Mouse (Mus musculus): ENCODE results near the gene Gm8300. TPM values are rescaled to one million over a fixed set of nuclear protein-coding genes. Genes with fewer than 3 reads are reported as not detected.
"Not testable (repeated sequence)": the region's sequence is repeated elsewhere in the genome, so short reads cannot be mapped to it uniquely, and the experiment has no call there.

Gene Gm8300
- not detected in 2 replicates for polyA plus RNA-seq (2016; fragmentation: Nextera tagmentation; extraction: Ambion mirVana)

DNA sequence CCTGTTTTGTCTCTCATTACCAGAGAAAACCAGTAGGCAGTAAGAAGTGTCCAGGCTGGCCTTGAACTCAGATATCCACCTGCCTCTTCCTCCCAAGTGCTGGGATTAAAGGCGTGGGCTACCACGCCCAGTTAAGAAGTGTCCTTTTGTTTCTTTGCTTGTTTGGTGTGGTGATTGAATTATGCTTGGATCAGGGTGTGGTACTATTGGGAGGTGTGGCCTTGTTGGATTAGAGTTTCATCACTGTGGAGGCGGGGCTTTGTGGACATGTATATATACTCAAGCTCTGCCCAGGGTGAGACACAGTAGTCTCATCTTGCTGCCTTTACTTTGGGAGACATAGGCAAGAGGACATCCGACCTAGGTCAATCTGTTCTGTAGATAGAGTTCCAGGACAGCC, at the start of gene Gm8300:
Gene Gm8300, plus strand, starts transcription at position 301 of the 400 bp plus-strand sequence.
- H3K4me3 ChIP-seq; H3K36me3 ChIP-seq (replicated peaks); H3K27me3 ChIP-seq (replicated peaks; ENCODE audit: low read depth, poor library complexity, severe bottlenecking); DNase-seq (ENCODE audit: low spot score); H3K4me1 ChIP-seq; H3K9me3 ChIP-seq; H3K27ac ChIP-seq (replicated peaks): not testable (repeated sequence)
- 85% methylated on average over 4 of the region's 4 CpGs for WGBS

DNA sequence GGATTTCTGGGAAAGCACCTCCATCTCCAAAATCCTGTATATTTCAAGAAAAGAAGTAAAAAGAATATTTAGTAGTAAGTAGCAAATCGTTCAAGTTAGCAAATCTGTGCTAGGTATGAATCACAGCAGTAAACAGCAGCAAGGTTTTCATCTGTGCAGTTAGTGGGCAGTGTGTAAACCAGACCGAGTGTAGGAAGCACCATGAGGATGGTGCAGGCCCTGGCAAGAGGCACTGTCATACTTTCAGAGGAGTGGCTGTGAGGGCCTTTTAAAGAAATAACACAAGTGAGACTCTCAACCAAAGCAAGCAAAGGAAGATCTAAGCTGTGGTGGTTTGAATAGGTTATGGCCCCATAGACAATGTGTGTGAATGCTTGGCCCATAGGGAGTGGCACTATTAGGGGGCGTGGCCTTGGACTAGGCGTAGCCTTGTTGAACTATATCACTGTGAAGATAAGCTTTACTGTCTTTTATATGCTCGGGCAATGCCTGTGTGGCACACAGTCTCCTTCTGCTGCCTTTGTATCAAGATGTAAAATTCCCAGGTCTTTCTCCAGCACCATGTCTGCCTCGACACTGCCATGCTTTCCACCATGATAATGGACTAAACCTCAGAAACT, 49.3 kb upstream of the Gm8300 start:
- DNase-seq (ENCODE audit: low spot score) = no peak
- H3K27me3 ChIP-seq (replicated peaks; ENCODE audit: low read depth, poor library complexity, severe bottlenecking) = no peaks in the 10 kb centered on the region
- no peak overlapping the region for H3K27ac ChIP-seq (replicated peaks)
- 93% methylated on average over 6 of the region's 6 CpGs for WGBS
- 0 out of 2 replicates have a peak, but pooled peaks cover 4% of the 10 kb centered on the region for H3K4me1 ChIP-seq
- H3K9me3 ChIP-seq = no peaks in the 10 kb centered on the region
- H3K4me3 ChIP-seq = no peak overlapping the region
- H3K36me3 ChIP-seq (replicated peaks) = peaks cover 92% of the 10 kb centered on the region

DNA sequence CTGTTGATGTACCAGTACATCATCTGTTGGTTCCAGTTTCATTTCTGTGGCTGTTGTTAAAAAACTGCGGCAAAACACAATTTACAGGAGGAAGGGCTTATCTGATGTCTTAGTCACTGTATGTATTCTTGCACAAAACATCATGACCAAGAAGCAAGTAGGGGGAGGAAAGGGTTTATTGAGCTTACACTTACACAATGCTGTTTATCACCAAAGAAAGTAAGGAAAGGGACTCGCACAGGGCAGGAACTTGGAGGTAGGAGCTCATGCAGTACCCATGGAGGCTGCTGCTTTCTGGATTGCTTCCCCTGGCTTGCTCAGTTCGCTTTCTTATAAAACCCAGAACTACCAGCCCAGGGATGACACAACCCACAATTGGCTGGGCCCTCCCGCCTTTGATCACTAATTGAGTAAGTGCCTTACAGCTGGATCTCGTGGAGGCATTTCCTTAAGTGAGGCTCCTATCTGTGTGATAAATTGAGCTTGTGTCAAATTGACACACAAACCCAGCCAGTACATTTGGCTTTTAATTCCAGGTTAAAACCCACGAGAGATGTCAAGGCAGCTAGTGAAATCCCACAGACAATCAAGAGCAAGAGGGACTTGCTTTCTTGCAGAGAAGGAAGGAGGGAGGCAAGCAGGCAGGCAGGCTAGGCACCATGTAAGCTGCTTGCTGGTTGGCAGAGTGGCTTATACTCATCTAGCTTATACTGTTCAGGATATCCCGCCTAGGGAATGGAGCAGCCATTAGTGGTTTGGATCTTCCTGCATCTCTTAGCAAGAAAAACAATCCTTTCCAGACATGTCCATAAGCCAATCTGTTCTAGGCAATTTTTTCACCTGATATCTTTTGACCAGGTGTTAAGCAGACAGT, 43.6 kb upstream of the Gm8300 start:
- H3K9me3 ChIP-seq = no peaks in the 10 kb centered on the region
- H3K4me1 ChIP-seq = peaks cover 15% of the 10 kb centered on the region
- H3K27me3 ChIP-seq (replicated peaks; ENCODE audit: low read depth, poor library complexity, severe bottlenecking) = no peaks in the 10 kb centered on the region
- 69% methylated on average over 7 of the region's 7 CpGs for WGBS
- H3K27ac ChIP-seq (replicated peaks) = peak overlapping the region; percentile 51; the same call in 1 of the 2 replicates
- peaks cover 41% of the 10 kb centered on the region for H3K36me3 ChIP-seq (replicated peaks)
- peak overlapping the region; percentile 83 for H3K4me3 ChIP-seq
- peak; percentile 18 for DNase-seq (ENCODE audit: low spot score)

DNA sequence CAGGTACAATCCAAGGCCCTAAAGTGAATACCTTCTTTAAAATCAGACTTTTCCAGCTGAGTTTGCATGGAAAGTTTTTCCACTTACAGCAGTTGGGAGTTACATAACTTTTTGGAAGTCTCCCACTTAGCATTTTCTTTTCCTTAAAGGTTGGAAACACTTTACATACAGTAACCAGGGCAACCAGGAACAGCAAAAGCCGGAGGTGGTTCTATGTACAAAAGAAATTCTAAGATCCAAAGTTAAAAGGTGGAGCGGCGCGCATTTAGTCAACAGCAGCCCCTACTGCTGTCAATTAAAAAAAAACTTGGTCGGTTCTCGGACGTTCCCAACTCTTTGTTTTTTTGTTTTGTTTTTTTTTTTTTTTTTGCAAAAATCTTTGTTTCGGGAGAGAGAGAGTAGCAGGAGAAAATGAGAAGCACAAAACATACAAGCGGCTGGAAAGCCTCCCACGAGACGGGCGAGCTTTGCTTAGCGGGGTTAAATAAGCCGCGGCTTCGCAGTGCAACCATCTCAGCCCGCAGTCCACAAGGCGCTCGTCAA, 42.6 kb upstream of the Gm8300 start:
- no peaks in the 10 kb centered on the region for H3K9me3 ChIP-seq
- WGBS = under 1% methylated on average over 19 of the region's 19 CpGs
- no peaks in the 10 kb centered on the region for H3K27me3 ChIP-seq (replicated peaks; ENCODE audit: low read depth, poor library complexity, severe bottlenecking)
- peaks cover 33% of the 10 kb centered on the region for H3K36me3 ChIP-seq (replicated peaks)
- peak overlapping the region; percentile 97 for H3K27ac ChIP-seq (replicated peaks)
- H3K4me1 ChIP-seq = peaks cover 15% of the 10 kb centered on the region
- peak; percentile 15 for DNase-seq (ENCODE audit: low spot score)
- H3K4me3 ChIP-seq = peak overlapping the region; percentile 83

DNA sequence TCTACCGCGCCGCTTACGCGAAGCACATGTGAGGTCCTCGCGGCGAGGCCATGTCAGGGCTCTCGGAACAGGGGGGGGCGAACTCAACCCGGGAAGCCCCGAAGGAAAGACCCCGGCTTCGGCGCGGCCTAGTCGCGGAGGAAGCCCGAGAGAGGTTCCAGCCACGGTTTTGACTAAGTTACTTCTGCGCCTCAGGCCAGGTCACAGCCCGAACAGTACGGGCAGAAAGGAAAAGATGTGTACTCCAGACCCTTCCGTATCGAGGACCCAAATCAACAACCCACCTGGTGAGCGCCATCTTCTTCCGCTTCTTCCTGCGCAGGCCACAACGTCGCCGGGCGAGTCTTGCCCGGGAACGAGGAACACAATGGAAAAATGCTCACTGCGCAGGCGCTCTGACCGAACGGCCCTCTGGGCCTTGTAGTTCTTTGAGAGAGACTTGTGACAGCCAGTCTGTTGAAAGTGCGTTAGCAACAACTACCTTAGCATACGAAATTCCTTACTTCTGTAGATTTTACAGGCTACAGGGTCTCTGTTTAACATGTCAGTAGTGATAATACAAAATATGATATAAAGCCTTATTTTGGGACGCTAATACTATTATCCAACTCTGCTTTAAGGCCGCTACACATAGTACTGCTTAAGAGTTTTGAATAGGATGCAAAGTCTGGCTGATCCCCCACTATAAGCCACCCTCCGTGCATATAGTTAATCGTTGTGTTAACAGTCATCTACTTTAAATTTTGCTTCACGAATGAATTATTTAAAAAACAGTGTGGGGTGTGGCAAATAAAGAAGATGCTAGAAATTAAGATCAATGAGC, 41.9 kb upstream of the Gm8300 start, which contains the start of gene Snw1:
Gene Snw1, minus strand, starts transcription at position 311 of the 823 bp plus-strand sequence.
- peaks cover 11% of the 10 kb centered on the region for H3K4me1 ChIP-seq
- peaks cover 27% of the 10 kb centered on the region for H3K36me3 ChIP-seq (replicated peaks)
- peak within 1 kb of the TSS; percentile 97 for H3K27ac ChIP-seq (replicated peaks)
- H3K4me3 ChIP-seq = peak within 1 kb of the TSS; percentile 83
- peak; percentile 95 for DNase-seq (ENCODE audit: low spot score)
- WGBS = 3% methylated on average over 45 of the region's 45 CpGs
- no peaks in the 10 kb centered on the region for H3K27me3 ChIP-seq (replicated peaks; ENCODE audit: low read depth, poor library complexity, severe bottlenecking)
- H3K9me3 ChIP-seq = no peaks in the 10 kb centered on the region

DNA sequence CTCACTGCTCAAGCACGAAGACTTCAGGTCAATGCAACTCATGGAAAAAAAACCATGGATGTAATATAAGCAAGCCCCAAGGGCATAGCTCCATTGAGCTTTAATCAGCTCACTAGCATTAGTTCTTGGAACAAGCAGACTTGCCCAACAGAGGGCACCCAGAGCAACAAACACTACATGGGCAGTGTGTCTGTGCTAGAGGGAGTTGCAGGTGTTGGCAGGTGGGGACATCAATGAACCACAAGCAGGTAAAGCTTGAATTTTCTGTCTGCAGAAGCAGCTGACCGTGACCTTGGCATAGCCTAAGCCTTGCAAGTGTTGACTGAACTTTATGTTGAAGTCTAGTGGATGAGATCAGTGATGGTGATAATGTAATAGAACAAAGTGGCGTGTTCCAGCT, 39.4 kb upstream of the Gm8300 start:
- Histone ChIP-seq H3K4me1 (peaks cover 11% of the 10 kb centered on the region), H3K4me3 (no peak overlapping the region), H3K27ac (replicated peaks) (no peak overlapping the region), H3K36me3 (replicated peaks) (peaks cover 7% of the 10 kb centered on the region; the same call in 1 of the 2 replicates), H3K9me3 (no peaks in the 10 kb centered on the region), H3K27me3 (replicated peaks; ENCODE audit: low read depth, poor library complexity, severe bottlenecking) (no peaks in the 10 kb centered on the region)
- DNase-seq (ENCODE audit: low spot score) = no peak
- 85% methylated on average over 3 of the region's 3 CpGs for WGBS

DNA sequence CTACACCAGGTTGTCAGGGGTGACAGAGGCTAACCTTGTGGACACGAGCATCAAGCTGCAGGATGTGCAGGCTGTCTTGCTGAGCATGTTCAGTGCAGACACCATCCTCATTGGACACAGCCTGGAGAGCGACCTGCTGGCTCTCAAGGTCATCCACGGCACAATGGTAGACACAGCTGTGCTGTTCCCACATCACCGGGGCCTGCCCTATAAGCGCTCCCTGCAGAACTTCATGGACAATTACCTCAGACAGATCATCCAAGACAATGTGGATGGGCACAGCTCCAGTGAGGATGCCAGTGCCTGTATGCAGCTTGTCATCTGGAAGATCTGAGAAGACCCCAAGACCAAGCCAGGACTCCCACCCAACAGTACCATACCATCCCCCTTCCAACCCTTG, 31.6 kb upstream of the Gm8300 start:
- WGBS = 90% methylated on average over 5 of the region's 5 CpGs
- not testable (repeated sequence) for DNase-seq (ENCODE audit: low spot score); H3K4me3 ChIP-seq; H3K9me3 ChIP-seq; H3K27me3 ChIP-seq (replicated peaks; ENCODE audit: low read depth, poor library complexity, severe bottlenecking); H3K27ac ChIP-seq (replicated peaks); H3K4me1 ChIP-seq; H3K36me3 ChIP-seq (replicated peaks)

DNA sequence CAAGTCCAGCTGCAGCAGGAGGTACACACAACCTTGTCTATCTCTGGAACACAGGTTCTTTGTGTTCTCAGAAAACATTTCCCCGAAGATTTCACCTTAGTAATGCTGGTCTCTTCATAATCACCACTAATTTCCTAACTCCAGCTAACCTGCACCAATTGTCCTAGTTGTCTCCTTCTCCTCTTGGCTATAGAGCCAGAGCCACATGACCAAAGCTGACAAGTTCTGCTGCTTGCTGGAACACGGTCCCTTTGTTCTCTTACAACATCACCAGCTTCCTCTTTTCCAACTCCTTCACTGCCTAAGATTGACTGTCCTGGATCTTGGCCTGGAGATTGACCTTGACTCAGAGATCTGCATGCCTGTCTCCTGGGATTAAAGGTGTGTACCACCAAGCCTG, 25.4 kb upstream of the Gm8300 start:
- not testable (repeated sequence) for H3K4me3 ChIP-seq; H3K9me3 ChIP-seq; H3K27me3 ChIP-seq (replicated peaks; ENCODE audit: low read depth, poor library complexity, severe bottlenecking); DNase-seq (ENCODE audit: low spot score); H3K4me1 ChIP-seq; H3K27ac ChIP-seq (replicated peaks); H3K36me3 ChIP-seq (replicated peaks)
- 61% methylated on average over 2 of the region's 2 CpGs for WGBS

DNA sequence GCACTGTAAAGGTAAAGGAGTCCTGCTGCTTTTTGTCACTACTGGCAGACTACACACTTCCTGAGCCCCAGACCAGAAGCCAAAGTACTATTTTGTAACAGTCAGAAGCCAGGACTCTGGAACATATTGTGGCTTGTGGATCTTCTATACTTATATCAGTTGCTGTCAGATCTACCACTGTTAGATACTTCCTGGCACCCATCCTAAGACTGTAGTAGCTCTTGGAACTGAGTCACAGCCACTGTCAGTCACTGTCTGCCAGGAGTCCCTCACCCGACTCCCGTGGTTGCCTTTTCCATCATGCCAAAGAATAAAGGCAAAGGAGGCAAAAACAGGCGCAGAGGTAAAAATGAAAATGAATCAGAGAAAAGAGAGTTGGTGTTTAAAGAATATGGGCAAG, 19.7 kb upstream of the Gm8300 start, which contains the start of gene Gm5788:
Gene Gm5788, plus strand, starts transcription at position 301 of the 400 bp plus-strand sequence.
- not testable (repeated sequence) for DNase-seq (ENCODE audit: low spot score); H3K4me1 ChIP-seq; H3K9me3 ChIP-seq; H3K4me3 ChIP-seq; H3K36me3 ChIP-seq (replicated peaks); H3K27ac ChIP-seq (replicated peaks); H3K27me3 ChIP-seq (replicated peaks; ENCODE audit: low read depth, poor library complexity, severe bottlenecking)
- WGBS = 95% methylated on average over 3 of the region's 3 CpGs

DNA sequence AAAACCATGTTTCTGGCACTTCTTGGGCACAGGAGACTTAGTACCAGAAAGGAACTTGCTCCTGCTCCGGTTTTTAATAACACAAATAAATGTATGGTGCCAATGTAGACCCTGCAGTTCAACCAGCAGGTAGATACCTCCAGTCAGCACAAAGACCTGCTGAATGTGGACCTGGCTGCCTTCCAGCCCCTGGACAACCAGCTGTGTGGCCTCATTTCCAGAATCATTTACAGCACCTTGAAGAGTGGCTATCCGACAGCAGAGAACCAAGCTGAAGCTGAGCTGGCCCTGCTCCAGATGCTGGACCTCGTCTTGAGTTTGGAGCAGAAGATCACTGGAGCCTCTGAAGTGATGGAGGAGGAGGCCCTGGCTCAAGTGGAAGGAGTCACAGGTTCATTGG, 5.5 kb downstream of the Gm8300 start:
- not testable (repeated sequence) for H3K36me3 ChIP-seq (replicated peaks); H3K4me3 ChIP-seq; H3K4me1 ChIP-seq; DNase-seq (ENCODE audit: low spot score); H3K27me3 ChIP-seq (replicated peaks; ENCODE audit: low read depth, poor library complexity, severe bottlenecking); H3K9me3 ChIP-seq; H3K27ac ChIP-seq (replicated peaks)
- WGBS = 76% methylated on average over 3 of the region's 3 CpGs

DNA sequence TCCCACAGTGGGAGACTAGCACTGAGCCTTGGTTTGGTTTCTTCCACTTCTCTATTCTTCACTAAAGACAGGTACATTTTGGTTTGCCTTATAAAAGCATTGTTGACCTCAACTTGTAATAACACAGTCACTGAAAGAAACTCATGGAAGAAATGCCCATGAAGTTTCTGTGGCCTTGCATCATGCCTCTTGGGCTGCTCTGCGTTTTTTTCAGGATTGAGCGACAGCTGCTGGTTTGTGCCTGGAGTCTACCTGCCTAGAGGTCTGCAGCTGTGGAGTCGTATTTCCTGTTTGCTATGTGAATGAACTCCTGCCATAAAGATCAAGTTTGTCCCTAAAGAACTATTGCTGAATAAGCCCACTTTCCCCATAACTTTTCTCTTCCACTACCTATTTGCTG, 29.8 kb downstream of the Gm8300 start:
- Histone ChIP-seq H3K27me3 (replicated peaks; ENCODE audit: low read depth, poor library complexity, severe bottlenecking) (no peaks in the 10 kb centered on the region), H3K4me3 (no peak overlapping the region), H3K9me3 (no peaks in the 10 kb centered on the region), H3K4me1 (no peaks in the 10 kb centered on the region), H3K27ac (replicated peaks) (no peak overlapping the region), H3K36me3 (replicated peaks) (no peaks in the 10 kb centered on the region)
- DNase-seq (ENCODE audit: low spot score) = no peak
- 87% methylated on average over 3 of the region's 3 CpGs for WGBS

DNA sequence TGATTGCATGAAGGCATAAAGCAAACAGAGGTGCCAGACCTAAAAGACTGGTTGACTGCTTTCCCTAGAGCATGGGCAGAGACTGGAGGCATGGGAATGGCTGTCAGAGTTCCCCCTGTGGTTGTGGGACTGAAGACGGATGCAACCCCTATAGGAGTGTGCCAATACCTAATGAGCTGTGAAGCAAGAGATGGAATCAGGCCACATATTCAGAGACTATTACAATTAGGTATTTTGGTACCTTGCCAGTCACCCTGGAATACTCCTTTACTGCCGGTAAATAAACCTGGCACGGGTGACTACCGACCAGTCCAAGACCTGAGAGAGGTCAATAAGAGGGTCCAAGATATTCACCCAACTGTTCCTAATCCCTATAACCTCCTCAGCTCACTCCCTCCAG, 36.5 kb downstream of the Gm8300 start:
- not testable (repeated sequence) for H3K9me3 ChIP-seq; DNase-seq (ENCODE audit: low spot score); H3K36me3 ChIP-seq (replicated peaks); H3K4me1 ChIP-seq; H3K27ac ChIP-seq (replicated peaks); H3K4me3 ChIP-seq; H3K27me3 ChIP-seq (replicated peaks; ENCODE audit: low read depth, poor library complexity, severe bottlenecking)
- 96% methylated on average over 4 of the region's 4 CpGs for WGBS

Data from embryonic facial prominence, embryonic 10.5 days (tissue).